Mouse (Mus musculus): Measurements from ENCODE around the gene Dock6. TPM values are rescaled to one million over a fixed set of nuclear protein-coding genes. Genes with fewer than 3 reads are reported as not detected.
"Not testable (repeated sequence)": the region's sequence is repeated elsewhere in the genome, so short reads cannot be mapped to it uniquely, and the experiment has no call there.

The Dock6 gene
- total RNA-seq (2022): 10 to 100 TPM; 27.3 to 35.7 (median 30.7) TPM

GRCm38 (mm10) chr9:21852128-21853091 is at the start of gene Dock6:
Gene Dock6 (minus strand): TSS chr9:21852635.
- peak; percentile 86 for DNase-seq (ENCODE audit: low spot score)

GRCm38 (mm10) chr9:21901223-21901820 is 48.9 kb upstream of the Dock6 start:
- DNase-seq (ENCODE audit: low spot score): peak; percentile 75

- no peak for DNase-seq (ENCODE audit: low spot score)
These were observed 36.8 kb upstream of the Dock6 start for GRCm38 (mm10) chr9:21889229-21889628.

- no peak for DNase-seq (ENCODE audit: low spot score)
These were observed 24.2 kb upstream of the Dock6 start for GRCm38 (mm10) chr9:21876601-21877000.

- DNase-seq (ENCODE audit: low spot score): no peak
These were observed 19.8 kb upstream of the Dock6 start for GRCm38 (mm10) chr9:21872204-21872603.

GRCm38 (mm10) chr9:21870879-21871524 is 18.6 kb upstream of the Dock6 start:
- DNase-seq (ENCODE audit: low spot score): no peak

- DNase-seq (ENCODE audit: low spot score): peak; percentile 66
These were observed 16.9 kb upstream of the Dock6 start for GRCm38 (mm10) chr9:21869290-21869689.

GRCm38 (mm10) chr9:21867726-21868125 is 15.3 kb upstream of the Dock6 start:
- no peak for DNase-seq (ENCODE audit: low spot score)

GRCm38 (mm10) chr9:21866641-21867040 is 14.2 kb upstream of the Dock6 start:
- DNase-seq (ENCODE audit: low spot score): no peak

- no peak for DNase-seq (ENCODE audit: low spot score)
These were observed 13.4 kb upstream of the Dock6 start for GRCm38 (mm10) chr9:21865673-21866398.

- DNase-seq (ENCODE audit: low spot score): no peak
These were observed 9.7 kb upstream of the Dock6 start for GRCm38 (mm10) chr9:21862181-21862580.

GRCm38 (mm10) chr9:21860349-21860748 is 7.9 kb upstream of the Dock6 start:
- not testable (repeated sequence) for DNase-seq (ENCODE audit: low spot score)

GRCm38 (mm10) chr9:21859606-21860005 is 7.2 kb upstream of the Dock6 start:
- DNase-seq (ENCODE audit: low spot score): no peak

GRCm38 (mm10) chr9:21858084-21858483 is 5.6 kb upstream of the Dock6 start:
- peak; percentile 86 for DNase-seq (ENCODE audit: low spot score)

GRCm38 (mm10) chr9:21857501-21857900 is 5.1 kb upstream of the Dock6 start:
- no peak for DNase-seq (ENCODE audit: low spot score)

- DNase-seq (ENCODE audit: low spot score): no peak
These were observed 2.5 kb upstream of the Dock6 start for GRCm38 (mm10) chr9:21854894-21855293.

- DNase-seq (ENCODE audit: low spot score): no peak
These were observed 1.5 kb upstream of the Dock6 start for GRCm38 (mm10) chr9:21853961-21854360.

- no peak for DNase-seq (ENCODE audit: low spot score)
These were observed 1.4 kb downstream of the Dock6 start for GRCm38 (mm10) chr9:21851084-21851483.

GRCm38 (mm10) chr9:21849691-21850677 is 2.5 kb downstream of the Dock6 start:
- DNase-seq (ENCODE audit: low spot score): no peak

- DNase-seq (ENCODE audit: low spot score): no peak
These were observed 4.5 kb downstream of the Dock6 start for GRCm38 (mm10) chr9:21847926-21848325.

All from heart, adult 8-10 months (tissue).